Mouse (Mus musculus) left cerebral cortex, postnatal 10 days (tissue): ENCODE measurements around the gene Dpysl5. TPM values are rescaled to one million over a fixed set of nuclear protein-coding genes. Genes with fewer than 3 reads are reported as not detected.

ENCODE experiments used
- DNase-seq, 2 experiments: peaks; one replicate each; pipeline ENCODE4 v3.0.0; 2021 to 2022; ENCODE audit warnings: low spot score in 2 of 2, mixed read lengths in 1 of 2; ENCODE audit errors: extremely low spot score in 1 of 2
- intact Hi-C: fragments of 180-260 bp; cut with DNase I; formaldehyde crosslinking; loops from one replicate; pipeline ENCODE4 v1.15.1; 2025
- total RNA-seq, 2 experiments: library from RNA; stranded (reverse); gene quantifications; 2 replicates each; pipeline ENCODE4 v1.2.3; 2021

Dpysl5 gene
- total RNA-seq, 2 experiments from 2014 or later, result 354 to 401 TPM

DNA sequence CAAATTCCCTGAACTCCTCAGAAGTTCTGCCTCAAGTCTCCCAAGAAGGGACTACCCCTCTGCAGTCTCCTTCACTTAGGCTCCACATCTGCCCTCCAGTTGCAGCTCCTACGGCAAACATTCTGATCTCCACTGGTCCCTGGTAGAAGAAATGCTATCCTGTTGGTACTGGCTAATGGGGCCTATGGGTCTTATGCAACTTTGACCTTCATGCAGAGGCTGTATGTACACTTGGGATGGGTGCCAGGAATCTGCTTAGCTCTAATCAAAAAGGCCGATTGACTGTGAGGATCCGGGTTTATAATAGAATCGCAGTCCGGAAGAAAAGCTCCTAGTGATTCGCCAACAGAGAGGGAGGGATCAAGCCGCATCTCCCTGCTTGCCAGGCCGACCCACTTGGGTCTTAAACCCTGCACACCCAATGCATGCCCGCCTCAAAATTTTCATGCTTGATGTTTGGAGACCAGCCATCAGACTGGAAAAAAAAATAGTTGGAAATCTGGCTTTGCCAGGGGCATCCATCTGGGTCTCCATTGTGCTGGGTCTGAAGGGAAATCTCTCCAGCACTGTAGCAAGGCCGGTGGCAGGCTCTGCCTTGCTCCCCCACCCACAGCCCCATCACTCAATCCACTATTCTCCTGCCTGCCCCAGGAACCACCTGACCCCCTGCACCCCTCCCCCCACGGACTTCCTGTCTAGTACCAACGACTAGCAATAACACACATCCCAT is 38.4 kb downstream of the Dpysl5 start:
- intact Hi-C loops, result no loop called here
- DNase-seq, result no peak

DNA sequence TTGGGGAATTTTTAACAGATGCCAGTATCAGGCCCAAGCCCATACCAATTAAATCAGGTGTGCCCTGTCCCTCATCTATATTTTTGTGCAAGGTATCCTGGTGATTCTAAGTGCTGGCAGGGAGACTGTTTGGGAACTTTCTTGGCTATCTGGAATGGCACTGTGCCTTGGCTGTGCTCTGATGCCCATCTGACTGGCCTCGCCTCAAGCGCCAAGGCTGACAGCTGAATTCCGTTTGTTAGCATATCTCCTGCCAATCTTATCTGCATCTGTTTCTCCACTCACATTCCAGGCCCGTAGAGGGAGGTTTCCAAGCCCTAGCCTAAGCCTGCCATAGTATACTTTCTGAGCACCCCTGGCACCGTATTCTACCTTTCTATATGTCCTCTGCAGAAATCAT is 39.7 kb downstream of the Dpysl5 start:
- no peak for DNase-seq
- intact Hi-C loops, result no loop called here

DNA sequence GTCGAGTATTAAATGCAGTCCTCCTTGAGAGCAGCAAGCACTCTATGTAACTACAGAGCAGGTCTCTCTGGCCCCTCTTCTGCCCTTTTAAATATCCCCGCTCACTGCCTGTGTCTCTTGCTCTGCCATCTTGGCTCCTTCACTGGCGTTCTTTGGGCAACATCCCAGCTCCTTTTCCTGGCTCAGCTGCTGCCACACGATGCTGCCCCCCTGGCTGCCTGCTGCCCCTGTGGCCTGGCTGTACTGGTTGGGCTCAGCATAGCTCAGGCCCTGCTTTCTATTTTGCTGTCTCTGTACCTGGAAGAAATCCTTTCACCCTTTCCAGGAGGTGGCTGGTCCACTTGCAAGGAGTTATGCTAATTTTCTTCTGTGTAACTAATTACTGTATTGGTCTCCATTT is 41.8 kb downstream of the Dpysl5 start:
- intact Hi-C loops, result no loop called here
- no peak for DNase-seq

DNA sequence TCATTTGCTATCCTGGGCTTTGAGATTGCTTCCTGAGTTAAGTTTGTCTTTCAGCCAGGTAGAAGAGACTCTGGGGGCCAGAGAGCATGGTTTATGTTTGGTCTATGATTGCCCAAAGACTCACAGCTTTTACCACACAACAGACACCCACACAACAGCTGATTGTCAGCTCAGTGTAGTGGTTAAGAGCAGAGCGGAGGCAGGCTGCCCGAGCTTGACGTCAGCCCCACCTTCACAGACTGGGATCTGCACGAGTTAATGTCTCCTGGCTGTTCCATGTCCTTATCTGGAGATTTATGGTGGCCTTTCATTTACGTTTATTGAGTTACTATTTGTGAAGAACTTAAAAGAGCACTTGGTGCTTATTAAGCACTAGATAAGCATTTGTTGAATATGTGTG is 43.9 kb downstream of the Dpysl5 start:
- DNase-seq, result no peak
- intact Hi-C loops, result no loop called here

DNA sequence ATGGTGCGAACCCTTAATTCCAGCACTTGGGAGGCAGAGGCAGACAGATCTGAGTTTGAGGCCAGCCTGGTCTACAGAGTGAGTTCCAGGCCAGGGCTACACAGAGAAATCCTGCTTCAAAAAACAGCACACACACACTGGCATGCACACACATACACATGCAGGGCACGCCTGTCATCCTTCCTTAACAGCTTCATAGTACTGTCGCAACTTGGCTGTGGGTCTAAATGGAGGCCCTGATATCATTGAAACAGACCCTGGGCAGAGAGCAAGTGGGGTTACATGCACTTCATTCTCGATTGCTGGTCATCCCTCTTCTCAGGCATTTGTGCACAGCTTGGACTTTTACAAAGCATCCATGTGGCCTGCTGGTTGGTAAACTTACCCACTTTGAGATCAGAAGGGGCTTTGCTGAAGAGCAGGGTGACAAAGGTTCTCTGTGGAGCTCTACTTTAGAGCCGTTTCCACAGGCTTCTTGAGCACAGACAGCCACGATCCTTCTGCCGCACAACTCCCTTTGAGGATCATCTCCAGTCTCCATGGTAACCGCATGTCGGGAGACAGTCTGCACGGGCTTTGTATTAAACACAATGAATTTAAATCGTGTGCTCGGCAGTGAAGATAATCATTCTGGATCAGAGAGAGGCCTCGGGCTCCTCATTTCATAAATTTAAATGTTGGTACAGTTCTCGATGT is 51.6 kb downstream of the Dpysl5 start:
- intact Hi-C loops, result no loop called here
- DNase-seq, result peak in 1 of 2 experiments; percentile 60

DNA sequence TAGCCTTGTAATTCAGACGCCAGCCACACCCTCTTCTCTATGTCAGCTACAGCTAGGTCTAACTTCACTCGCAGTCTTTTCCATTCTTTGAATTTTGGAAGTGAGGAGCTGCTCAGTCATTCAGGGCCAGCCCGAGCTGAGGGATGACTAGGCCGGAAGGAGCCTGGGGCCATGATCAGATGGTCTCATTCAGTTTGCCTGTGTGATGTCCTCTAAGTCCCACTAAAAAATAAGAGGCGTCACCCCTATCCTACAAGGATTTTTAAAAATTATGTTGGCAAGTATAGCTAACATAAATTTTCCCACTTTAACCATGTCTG is 52.1 kb downstream of the Dpysl5 start:
- DNase-seq, result no peak
- intact Hi-C loops, result no loop called here

DNA sequence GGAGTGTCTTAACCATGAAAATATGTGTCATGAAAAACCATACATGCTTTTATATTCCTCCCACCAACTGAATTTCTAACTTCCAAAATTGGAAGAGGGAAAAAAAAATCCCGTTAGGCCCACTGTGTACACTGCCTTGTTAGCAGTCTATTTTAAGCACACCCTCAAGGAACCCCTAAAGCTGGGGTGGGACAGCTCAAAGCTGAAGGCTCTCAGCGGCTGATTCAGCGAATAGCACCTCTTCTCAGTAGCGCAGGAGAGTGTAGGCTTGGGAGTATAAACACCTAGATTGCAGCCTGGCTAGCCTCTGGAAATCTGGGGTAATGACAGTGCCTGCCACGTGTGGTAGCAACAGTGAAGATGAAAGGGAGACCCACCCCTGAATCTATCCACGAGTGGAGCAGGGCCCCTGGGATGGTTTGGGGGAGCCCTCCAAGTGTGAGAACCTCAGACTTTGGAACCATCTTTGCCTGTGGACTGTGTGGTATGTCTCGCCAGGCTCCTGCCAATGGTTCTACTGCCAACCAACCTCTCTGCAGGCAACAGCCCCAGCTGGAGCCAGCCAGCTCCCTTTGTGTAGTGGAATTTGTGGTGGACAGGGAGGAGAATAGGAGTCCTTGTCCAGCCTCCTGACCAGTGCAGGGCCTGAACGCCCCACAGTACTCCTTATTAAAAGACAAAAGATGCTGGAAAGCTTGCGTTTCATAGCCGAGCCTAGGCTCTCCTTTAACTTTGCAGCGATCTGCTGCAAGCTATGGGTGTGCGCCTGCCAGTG is 54.4 kb downstream of the Dpysl5 start:
- DNase-seq, result no peak
- intact Hi-C loops, result no loop called here

DNA sequence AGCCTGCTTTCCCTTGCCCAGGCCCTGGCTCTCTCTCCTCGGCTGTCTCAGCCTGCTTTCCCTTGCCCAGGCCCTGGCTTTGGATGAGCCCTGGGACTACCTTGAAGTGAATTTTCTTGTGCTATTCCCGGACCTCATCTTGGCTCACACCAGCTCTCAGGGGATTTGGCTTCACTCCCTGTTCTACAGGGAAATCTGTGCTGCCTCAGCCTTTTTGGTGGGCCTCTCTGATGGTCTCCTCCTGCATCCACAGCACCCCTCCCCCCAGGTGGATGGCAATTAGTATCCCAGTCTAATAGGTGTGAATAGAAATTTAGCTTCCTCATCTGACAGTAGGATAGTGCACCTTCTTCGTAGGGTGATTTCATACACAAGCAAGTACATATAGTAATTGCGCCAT is 56.7 kb downstream of the Dpysl5 start:
- intact Hi-C loops, result no loop called here
- no peak for DNase-seq

DNA sequence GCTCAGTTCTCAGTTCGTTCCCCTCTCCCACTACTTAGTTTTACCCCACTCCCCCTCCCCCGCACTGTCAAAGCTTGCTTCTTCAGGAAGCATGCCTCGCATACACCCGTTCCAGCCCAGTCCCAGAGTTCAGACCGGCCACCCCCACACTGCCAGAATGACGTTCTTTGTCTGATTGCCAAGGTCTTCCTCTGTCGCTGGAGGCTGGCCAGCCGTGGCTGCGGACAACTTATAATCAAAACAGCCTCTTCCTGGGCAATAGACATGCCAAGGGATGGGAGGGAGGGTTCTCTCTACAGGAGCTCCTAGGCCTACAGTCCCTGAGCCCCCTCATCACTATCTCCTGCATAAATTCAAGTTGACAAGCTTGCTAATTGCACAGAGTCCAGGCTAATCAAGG is 57.2 kb downstream of the Dpysl5 start:
- intact Hi-C loops, result no loop called here
- DNase-seq, result peak in 1 of 2 experiments; percentile 55

DNA sequence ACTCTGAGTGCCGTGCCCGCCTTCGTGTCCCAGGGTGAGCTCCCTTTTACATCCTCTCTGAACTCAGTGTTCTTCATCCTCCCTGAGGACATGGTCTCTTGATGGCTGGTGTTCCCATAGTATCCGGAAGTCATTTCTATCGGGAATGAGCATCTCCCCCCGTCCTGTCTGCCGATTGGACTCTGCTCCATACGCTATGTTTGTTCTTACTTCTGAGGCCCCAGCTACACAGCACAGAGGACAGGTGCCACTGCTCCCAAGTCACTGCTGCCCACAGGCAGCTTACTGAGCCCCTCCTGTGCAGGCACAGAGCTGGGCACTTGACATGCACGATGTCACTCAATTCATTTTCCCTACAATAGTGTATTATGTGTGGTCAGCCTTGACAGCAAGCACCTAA is 57.7 kb downstream of the Dpysl5 start:
- intact Hi-C loops, result no loop called here
- no peak for DNase-seq

DNA sequence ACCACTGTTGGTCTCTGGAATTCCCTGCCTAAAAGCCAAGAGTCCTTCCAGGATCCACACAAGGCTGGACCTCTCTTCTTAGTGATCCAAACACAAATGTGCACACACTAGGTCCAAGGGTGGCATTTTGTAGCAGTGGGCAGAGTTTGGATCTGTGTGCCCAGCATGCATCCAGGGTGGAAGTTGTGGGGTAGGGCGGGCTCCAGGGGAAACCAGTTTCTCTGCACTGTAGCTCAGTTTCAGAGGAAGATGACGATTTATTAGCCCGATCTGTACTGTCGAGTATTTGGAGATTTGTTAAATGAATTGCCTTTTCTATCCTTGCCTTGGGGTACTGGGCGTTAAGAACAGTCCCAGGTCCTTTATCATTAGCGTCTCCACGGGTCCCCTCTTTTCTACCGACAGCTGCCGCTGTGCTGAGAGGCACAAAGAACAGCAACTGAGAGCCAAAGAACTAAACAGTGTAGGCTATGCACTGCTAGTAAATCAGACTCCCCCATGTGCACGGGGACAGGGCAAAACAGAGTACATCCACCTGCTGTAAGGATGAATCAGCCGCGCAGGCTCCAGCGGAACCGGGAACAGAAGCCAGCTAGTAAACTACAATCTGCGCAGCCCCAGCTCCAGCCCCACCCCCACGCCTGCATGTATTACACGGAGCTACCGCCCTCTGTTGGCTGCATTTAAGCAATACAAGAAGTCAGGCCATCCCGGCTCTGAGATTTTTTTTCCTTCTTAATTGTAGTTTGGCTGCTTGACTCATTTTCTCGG is 63.4 kb downstream of the Dpysl5 start:
- intact Hi-C loops, result loop anchor here (1.0 kb wide), 1 partner anchor 63 kb away; the partner anchor contains the start of gene Dpysl5
- peak; percentile 92 to 95 for DNase-seq

DNA sequence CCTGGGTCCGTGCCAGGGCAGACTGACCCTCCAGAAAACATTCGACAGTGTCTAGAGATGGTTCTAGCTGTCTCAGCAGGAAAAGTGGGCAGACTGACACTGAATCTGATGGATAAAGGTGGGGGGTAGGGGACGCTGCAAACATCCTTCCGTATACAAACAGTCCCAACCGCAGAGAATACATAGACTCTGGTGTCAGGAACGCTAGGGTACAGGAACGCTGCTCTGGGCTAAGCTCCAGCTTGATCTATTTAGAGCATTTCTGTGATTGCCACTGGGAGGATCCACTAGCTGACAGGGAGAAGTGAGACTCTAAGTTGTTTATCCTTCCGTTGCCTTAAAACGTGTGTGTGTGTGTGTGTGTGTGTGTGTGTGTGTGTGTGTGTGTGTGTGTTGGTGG is 69.3 kb downstream of the Dpysl5 start:
- intact Hi-C loops, result no loop called here
- no peak for DNase-seq

DNA sequence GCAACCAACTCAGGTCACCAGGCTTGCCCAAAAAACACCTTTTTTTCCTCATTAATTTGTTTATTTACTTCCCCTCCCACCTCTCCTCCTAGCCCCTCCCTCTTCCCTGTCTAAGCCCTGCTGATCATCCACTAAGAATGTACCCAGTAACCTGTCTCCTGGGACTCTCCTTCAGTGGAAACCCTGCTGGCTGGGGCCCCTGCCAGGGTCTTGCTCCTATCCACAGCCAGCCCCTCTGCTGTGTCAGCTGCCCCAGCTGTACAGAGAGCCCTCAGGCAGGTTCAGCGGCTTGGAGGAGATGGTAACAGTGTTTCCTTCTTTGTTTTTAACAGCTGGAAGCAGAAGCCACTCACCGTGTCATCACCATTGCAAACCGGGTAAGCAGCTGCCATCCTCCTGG is 69.8 kb downstream of the Dpysl5 start:
- intact Hi-C loops, result no loop called here
- no peak for DNase-seq

DNA sequence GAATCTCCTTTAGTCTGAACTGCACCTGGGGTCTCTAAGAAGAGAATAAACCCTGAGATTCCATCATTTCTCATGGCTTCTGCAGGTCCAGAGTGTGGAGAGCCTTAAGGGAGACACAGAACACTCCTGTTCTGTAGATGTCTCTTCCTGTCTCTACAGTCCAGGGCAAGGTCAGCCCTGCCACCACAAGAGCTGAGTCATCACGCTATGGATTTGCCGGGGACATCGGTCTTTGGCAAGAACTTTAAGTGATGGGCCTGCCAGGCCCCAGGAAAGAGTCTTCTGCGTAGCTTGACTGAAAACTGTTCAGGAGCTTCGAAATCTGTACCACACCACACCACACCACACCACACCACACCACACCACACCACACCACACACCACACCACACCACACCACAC is 76.0 kb downstream of the Dpysl5 start:
- no peak for DNase-seq

DNA sequence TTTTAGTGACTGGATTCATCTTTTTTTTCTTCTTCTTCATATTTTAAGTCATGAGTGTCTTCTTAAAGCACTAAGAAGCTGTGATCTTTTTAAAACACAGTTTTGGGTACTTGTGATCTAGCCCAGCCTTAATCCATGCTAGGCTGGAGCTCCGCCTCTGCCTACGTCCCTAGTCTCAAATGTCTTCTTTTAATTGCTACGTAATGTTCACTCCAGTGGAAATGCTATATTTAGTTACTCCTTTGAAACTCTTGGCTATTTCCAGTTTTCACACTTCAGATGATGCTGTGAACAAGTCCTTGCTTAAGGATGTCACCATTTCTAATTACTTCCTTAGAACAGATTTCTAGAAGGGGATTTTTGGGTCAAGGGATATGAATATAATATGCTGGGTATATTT is 78.7 kb downstream of the Dpysl5 start:
- DNase-seq, result peak in 1 of 2 experiments; percentile 38
- intact Hi-C loops, result no loop called here

More for the DNA sequence above, 76.0 kb downstream of the Dpysl5 start:
- intact Hi-C loops, result no loop called here

DNA sequence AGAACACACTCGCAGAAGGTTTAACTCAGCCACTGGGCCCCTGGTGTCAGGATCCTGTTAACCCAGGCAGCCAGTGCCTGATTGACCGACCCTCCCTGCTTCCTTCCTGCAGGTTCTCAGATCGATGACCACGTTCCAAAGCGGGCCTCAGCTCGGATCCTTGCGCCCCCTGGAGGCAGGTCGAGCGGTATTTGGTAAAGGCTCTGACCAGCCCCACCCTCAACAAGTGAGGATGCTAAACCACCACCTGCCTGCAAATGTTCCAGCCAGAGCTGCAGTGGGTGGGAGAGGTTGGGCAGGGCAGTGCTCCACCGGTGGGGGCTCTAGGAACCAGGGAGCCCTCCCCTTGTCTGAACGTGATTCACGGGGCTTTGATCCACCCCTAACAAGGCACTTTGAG is 84.8 kb downstream of the Dpysl5 start:
- intact Hi-C loops, result loop anchor here (5.0 kb wide), 1 partner anchor 84 kb away; the partner anchor contains the start of gene Dpysl5
- DNase-seq, result peak; percentile 60 to 87

DNA sequence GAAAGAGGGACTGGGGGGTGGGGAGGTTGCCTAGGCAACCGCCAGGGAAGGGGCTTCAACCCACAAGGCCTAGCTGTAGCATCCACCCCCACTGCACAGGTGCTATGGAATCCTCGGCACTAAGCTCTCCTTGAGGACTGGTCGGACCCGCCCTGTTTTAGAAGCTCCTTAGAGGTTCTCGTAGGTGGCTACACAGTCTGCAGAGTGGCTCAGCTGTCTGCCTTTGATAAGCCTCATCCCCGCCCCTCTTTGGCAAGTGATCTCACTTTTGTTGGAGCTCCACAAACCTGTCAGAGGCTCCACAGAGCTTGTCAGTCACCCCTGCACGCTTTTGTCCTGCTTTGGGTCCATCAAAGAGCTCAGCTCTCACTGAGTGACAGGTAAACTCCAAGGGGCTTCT is 86.1 kb downstream of the Dpysl5 start:
- intact Hi-C loops, result loop anchor here (5.0 kb wide), 1 partner anchor 85 kb away; the partner anchor contains the start of gene Dpysl5
- no peak for DNase-seq

DNA sequence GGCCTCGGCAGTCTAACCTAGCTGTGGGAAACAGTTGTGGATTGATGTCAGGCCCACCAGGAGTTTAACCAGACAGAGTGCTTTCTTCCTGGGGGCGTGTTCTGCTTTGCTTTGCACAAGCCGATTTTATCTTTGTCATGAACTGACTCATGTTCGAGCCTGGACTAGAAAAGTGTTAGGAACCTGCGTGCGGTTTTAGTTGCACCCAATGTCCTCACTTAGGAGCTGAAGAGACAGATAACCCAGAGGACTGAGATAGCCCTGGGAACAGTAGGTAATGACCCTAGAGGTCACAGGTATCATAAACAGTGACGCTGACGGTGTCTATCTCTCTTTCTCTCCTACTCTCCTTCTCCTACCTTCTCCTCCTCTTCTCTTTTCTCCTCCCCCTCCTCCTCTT is 86.6 kb downstream of the Dpysl5 start:
- DNase-seq, result no peak
- intact Hi-C loops, result loop anchor here (5.0 kb wide), 1 partner anchor 86 kb away; the partner anchor contains the start of gene Dpysl5

DNA sequence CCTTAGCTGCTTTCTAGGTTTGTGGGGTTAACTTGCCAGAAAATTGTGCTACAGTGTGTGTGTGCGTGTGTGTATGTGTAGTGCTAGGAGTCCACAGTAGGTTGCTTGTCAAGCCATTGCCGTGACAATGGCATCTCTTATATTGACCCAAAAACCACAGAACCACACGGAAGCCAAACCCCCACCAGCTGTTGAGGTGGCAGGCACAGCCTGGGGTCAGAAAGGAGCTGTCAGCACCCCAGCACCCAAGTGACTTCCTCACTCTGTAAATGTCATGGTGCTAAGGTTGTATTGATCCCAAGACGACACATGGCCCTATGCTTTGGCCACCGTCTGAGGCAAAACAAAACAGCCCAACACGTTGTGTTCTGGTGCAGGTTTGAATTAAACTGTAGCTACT is 87.6 kb downstream of the Dpysl5 start:
- no peak for DNase-seq
- intact Hi-C loops, result loop anchor here (5.0 kb wide), 1 partner anchor 87 kb away; the partner anchor contains the start of gene Dpysl5
